Mouse (Mus musculus) neural tube, embryonic 10.5 days (tissue): ENCODE measurements around the gene Rnf182.
A peak's percentile ranks its signal among the peaks of the same experiment; 100 is the strongest.

ENCODE experiments used
- DNase-seq: peaks from one replicate; pipeline ENCODE4 v3.0.0-alpha.2; 2017; ENCODE audit warnings: low spot score; ENCODE audit errors: extremely low spot score

Rnf182 gene

DNA sequence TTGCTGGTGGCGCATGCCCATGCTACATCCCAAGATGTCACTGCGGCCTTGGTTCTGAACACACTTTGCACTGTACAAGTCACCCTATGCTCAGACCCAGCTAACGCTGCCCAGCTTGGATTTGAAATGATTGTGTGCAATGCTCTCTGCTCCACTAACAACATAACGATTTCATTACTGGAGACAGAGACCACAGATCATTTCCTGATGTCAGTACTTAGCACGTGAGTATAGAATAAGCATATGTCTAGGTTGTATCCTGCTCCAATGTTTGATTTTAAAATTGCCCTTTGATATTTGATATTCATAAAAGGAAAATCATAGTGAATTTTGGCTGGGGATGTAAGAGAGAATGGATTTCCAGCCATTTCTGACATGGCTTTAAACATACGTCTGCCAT, 3.5 kb upstream of the Rnf182 start:
- no peak for DNase-seq

GRCm38 (mm10) chr13:43614667-43615066, 843 bp upstream of the Rnf182 start:
- no peak for DNase-seq

DNA sequence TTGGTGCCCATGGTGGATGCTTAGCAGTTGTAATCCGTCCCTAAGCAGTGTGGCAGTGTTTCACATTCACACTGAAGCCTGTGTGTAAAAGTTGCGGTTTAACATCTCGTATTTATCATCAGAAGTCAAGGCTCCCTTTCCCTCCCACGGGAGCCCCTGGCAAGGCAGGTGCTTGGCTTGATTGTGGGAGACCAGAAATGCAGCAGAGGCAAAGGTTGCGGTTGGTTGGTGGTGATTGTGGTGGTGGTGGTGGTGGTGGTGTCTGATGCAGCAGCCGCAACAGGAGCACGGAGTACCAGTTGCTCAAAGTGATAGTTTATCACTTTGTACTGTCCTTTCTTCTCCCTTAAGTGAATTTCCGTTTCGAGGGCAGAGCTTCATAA, 325 bp upstream of the Rnf182 start:
- no peak for DNase-seq

DNA sequence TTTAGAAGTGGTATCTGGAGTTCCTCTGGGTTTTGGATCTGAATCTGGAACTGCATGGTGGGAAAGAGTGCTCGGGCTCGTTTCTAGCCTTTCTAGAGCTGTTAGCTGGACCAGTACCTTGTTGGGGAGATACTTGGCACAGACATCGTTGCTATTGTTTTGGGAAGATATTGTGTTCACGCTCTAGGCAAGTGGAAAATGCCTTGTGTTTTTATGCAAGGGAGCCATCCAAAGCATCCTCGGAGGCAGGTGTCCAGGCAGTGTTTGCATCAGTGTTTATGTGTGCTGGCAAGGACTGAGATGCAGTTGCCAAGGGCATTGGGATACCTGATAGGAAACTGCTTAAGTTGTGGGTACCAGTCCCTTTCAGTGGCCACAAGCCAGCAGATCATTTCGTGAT, 1.0 kb downstream of the Rnf182 start:
- DNase-seq = peak; percentile 29

GRCm38 (mm10) chr13:43619550-43620175, 4.2 kb downstream of the Rnf182 start:
- no peak for DNase-seq

DNA sequence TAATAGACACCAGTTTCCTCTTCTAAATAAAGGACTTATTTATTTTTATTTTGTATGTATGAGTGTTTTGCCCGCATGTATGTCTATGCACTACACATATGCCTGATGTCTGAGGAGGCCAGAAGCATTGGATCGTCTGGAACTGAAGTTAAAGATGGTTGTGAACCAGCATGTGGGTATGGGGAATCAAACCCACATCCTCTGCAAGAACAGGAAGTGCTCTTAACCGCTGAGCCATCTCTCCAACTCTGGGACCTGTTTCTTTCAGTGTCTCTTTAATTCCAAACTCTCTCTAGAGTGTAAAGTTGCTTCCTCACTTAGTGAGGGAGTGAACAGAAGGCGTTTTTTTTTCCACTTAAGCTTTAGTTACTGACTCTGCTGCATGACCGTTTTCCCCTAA, 12.4 kb downstream of the Rnf182 start:
- DNase-seq = no peak

- DNase-seq = no peak
Measured at GRCm38 (mm10) chr13:43629785-43630184, 14.3 kb downstream of the Rnf182 start.

DNA sequence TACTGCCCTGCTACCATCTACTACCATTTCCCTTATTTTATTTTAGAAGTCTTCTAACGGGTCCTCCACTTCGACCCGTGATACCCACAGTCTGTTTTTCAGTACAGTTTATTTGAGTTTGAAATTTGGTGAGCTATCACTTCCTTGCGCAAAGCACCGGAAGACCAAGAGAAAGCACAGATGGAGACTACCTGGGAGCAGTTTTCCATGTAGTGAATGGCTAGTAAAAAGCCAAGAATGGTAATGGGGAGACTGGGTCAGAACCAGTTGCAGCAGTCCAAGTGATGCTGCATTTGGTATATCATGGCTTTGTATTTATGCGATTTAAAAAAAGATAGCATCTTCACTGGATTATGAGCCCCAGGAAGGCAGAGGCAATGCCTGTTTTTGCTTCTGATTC, 15.8 kb downstream of the Rnf182 start:
- no peak for DNase-seq

DNA sequence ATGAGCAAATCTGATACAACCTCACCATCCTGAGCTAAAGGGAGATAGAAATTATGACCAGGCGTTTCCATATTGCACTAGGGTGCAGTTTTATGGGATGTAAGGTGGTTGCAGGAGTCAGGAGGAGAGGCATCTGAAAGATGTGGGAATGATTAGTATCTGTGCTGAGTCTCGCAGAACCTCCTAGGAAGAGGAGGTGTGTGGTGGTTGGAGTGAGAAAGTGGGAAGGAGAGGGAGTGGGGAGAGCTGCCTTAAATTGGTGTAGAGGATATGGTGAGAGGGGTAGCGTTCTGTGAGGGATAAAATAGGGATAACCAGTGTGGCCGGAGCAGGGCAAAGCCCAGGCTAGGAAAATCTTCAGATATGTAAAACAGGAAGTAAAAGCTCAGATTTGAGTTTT, 17.5 kb downstream of the Rnf182 start:
- DNase-seq = no peak

DNA sequence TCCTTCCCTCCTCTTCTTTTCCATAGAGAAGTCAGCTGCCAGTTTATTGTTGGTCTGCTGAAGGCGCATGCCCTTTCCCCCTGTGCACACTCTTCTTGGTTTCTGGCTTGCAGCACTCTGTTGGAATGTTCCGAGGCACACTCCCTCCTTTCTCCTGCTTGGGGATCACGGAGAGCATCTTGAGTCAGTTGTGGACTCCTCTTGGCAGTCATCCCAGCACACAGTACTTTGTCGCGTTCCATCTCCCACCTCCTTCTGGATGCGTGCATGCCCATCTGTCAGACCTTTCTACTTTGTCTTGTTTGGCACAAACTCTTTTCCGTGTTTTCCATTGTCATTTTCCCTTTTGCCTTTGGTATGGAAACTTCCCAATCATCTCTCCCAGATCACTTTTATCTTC, 22.2 kb downstream of the Rnf182 start:
- DNase-seq = no peak

DNA sequence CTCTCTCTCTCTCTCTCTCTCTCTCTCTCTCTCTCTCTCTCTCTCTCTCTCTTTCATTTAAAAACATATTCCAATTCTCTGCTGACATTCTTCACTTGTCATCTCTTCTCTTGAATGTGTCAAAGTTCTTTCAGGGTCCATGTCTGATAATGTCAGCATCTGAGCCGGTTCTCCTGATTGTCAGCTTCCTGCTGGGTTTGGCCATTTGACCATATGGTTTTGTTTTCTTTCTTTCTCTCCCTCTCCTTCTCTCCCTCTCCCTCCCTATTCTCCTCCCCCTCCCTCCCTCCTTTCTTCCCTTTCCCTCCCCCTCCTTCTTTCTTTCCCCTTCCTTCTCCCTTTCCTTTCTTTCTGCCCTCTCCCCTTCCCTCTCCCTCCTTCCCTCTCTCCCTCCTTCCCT, 29.5 kb downstream of the Rnf182 start:
- DNase-seq = no peak

- no peak for DNase-seq
Measured at GRCm38 (mm10) chr13:43648556-43648955, 33.0 kb downstream of the Rnf182 start.

GRCm38 (mm10) chr13:43651277-43651676, 35.8 kb downstream of the Rnf182 start:
- no peak for DNase-seq

- no peak for DNase-seq
Measured at GRCm38 (mm10) chr13:43654091-43654490, 38.6 kb downstream of the Rnf182 start.

GRCm38 (mm10) chr13:43663225-43663624, 47.7 kb downstream of the Rnf182 start:
- no peak for DNase-seq

DNA sequence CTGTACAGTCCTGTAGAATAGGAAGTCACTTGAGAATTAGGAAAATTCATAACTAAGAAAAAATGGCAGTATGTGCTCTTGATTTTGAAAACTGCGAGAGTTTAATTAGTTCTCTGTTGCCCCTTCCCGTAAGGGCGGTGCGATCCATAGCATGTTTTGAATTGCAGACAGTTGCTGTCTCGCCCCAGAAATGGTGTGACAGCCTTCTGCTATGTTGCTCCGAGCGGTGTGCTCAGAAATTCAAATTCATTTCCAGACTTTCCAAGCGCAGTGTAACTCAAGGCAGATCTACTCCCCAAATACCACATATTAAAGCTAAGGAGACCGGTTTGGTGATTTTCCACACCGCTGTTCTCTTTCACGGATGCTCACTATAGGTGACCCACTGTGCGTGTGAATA, 50.6 kb downstream of the Rnf182 start:
- no peak for DNase-seq

DNA sequence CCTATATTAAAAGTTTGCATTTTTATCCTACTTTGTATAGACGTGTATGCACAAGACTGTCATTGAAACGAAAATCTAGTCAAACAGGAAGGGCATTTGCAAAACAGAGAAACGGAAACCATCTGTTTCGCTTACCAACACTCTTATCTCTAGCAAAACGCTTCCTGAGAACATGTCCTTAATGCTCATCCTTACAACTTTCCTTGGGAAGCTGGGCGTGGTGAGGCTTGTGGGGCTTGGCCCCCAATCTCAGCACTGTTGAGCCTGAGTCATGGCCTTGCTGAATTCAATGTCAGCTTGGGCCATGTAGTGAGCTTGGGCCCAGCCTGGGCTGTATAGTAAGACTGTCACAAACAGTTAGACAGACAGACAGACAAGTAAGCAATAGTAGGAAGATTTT, 51.4 kb downstream of the Rnf182 start:
- no peak for DNase-seq

- DNase-seq = no peak
Measured at GRCm38 (mm10) chr13:43677159-43677882, 61.8 kb downstream of the Rnf182 start.

DNA sequence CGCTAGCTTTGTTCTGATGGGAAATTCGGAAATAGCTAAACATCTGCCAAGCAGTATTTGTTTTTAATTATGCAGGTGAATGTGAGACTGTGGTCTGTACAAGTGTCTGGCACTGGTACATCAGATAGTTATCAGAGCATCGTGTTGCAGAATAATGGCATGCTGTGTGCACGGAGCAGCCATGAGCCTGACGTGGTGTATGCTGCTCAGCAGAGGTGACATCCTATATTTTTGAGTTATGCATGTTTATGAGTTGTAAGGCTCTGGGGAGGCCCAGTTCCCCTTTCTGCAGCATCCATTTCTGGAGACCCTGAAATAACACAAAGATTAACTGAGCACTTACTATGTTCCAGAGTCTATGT, 62.4 kb downstream of the Rnf182 start:
- DNase-seq = no peak

DNA sequence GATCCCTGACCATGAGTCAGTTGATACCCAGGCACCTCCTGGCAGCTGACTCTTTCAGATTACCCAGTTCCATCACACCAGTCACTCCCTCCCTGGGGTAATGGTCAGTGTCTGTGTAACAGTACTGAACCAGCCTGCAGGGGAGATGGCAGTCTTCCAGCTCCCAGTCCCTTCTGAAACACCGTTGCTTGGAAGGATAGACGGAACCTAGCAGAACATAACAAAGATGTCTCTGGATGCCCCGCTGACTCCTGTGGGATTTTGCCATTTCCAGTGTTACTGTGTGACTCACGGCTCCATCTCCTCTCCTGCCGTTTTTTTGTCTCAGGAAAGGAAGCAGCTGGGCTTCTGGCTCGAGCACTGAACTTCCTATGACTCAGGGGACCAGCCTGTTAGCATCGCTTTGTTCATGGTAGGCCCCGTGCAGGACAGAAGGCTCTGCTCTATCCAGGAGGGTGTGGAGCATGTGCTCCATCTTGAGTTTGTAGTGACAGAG, 69.0 kb downstream of the Rnf182 start:
- no peak for DNase-seq

DNA sequence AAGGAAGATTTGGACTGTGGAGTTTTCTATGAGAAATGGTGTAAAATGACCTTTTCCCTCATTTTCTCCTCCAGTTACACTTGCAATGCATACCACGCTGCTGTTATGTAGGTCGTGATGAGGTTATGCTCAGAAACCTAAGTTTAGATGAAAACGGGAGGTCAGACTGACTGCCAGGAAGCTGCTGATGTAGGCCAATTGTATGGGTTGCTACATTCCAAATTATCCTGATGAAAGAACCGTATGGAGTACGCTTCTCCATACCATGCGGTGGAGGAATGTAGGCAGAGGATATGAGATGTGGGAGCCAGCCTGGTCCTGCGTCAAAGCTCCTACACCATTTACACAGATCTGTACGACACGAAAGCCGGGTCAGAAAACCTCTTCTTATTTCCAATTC, 72.6 kb downstream of the Rnf182 start:
- DNase-seq = no peak

DNA sequence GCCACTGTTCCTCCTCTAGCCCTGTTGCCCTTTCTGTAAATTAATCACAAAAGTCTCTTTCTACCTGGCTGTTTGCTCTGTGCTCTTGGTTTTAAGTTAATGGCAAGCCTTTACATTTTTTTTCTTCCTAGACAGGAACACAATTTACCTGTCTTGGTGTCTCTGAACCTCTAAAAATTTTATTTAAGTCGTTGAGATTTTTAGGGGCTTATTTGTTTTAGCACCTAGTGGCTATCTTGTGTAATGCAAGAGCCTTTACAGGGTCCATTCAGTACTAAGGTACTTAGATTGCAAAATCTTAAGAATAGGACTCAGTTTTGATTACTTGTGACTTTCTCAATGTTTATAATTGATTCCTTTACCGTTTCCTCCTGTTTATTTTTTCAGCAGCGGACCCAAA, 76.2 kb downstream of the Rnf182 start:
- DNase-seq = no peak

GRCm38 (mm10) chr13:43695521-43695920, 80.0 kb downstream of the Rnf182 start:
- DNase-seq = no peak
